Mouse (Mus musculus) stomach, embryonic 14.5 days (tissue): ENCODE data around the gene Nipbl. TPM values are rescaled to one million over a fixed set of nuclear protein-coding genes. Genes with fewer than 3 reads are reported as not detected.

Experiments
- ATAC-seq: fragments of 200-750 bp; cut with Nextera tagmentation; 2 replicates; pipeline ENCODE4 v1.8.0; 2017; ENCODE audit warnings: low read depth, moderate TSS enrichment; ENCODE audit not compliant: insufficient number of reproducible peaks, insufficient read depth, low FRiP score
- H3K27ac ChIP-seq: fragments of 300-500 bp; sonication (generic); 2 replicates; pipeline ENCODE4 v1.5.1; 2014; ENCODE audit warnings: mild to moderate bottlenecking, low read length, moderate library complexity, mixed read lengths
- H3K27me3 ChIP-seq: fragments of 300-500 bp; sonication (generic); 2 replicates; pipeline ENCODE4 v1.6.1; 2014; ENCODE audit warnings: low read length, control low read depth, mixed read lengths; ENCODE audit not compliant: control insufficient read depth, insufficient read depth
- H3K36me3 ChIP-seq: fragments of 300-500 bp; sonication (generic); 2 replicates; pipeline ENCODE4 v1.6.1; 2014; ENCODE audit warnings: mild to moderate bottlenecking, control low read depth, low read length, moderate library complexity, mixed read lengths; ENCODE audit not compliant: control insufficient read depth, insufficient read depth
- H3K4me1 ChIP-seq: fragments of 300-500 bp; sonication (generic); 2 replicates; pipeline ENCODE4 v1.6.1; 2014; ENCODE audit warnings: low read length, control low read depth, mixed read lengths; ENCODE audit not compliant: control insufficient read depth, insufficient read depth
- H3K4me2 ChIP-seq: fragments of 300-500 bp; sonication (generic); replicated peaks from 2 replicates; pipeline ENCODE4 v1.6.1; 2014; ENCODE audit warnings: low read depth, low read length, control low read depth
- H3K4me3 ChIP-seq: fragments of 300-500 bp; sonication (generic); 2 replicates; pipeline ENCODE4 v1.5.1; 2014; ENCODE audit warnings: low read depth, low read length, control low read depth
- H3K9ac ChIP-seq: fragments of 300-500 bp; sonication (generic); replicated peaks from 2 replicates; pipeline ENCODE4 v1.6.1; 2014; ENCODE audit warnings: low read depth, mild to moderate bottlenecking, control low read depth, low read length, moderate library complexity, mixed read lengths
- H3K9me3 ChIP-seq: fragments of 300-500 bp; sonication (generic); 2 replicates; pipeline ENCODE4 v1.6.1; 2016; ENCODE audit warnings: low read depth, low read length, control low read depth; ENCODE audit not compliant: control insufficient read depth
- WGBS: fragments of 180-500 bp; shearing (Covaris S2); extraction: QIAGEN DNeasy Blood & Tissue Kit; methylation state at CpG from one replicate; pipeline ENCODE4 v1.1.7; 2014; 5-methylcytosine and 5-hydroxymethylcytosine counted together
- polyA plus RNA-seq: library from polyadenylated mRNA; unstranded; fragments of >200 nt; fragmentation: Nextera tagmentation; extraction: Ambion mirVana; gene quantifications from 2 replicates; pipeline ENCODE4 v1.2.1, GENCODE M21; 2014

The Nipbl gene
- polyA plus RNA-seq, 1 experiment from 2014 or later: 26.1 TPM

- Histone ChIP-seq H3K4me2 (no peak overlapping the region), H3K9ac (no peak overlapping the region), H3K4me3 (no peak overlapping the region), H3K36me3 (no peaks in the 10 kb centered on the region), H3K27me3 (no peaks in the 10 kb centered on the region), H3K9me3 (no peaks in the 10 kb centered on the region), H3K4me1 (no peaks in the 10 kb centered on the region), H3K27ac (no peak overlapping the region)
- 78% methylated on average over 1 of the region's 1 CpGs for WGBS
- ATAC-seq: no peak
Observed at GRCm38 (mm10) chr15:8411168-8411837, 33.0 kb downstream of the Nipbl start.

- H3K27ac ChIP-seq: no peak overlapping the region
- H3K9ac ChIP-seq: no peak overlapping the region
- no peaks in the 10 kb centered on the region for H3K9me3 ChIP-seq
- no peak for ATAC-seq
- no peak overlapping the region for H3K4me3 ChIP-seq
- H3K4me1 ChIP-seq: no peaks in the 10 kb centered on the region
- 76% methylated on average over 2 of the region's 2 CpGs for WGBS
- H3K4me2 ChIP-seq: no peak overlapping the region
- H3K27me3 ChIP-seq: no peaks in the 10 kb centered on the region
- H3K36me3 ChIP-seq: no peaks in the 10 kb centered on the region
Observed at GRCm38 (mm10) chr15:8407082-8407481, 37.2 kb downstream of the Nipbl start.

- no peak for ATAC-seq
- H3K27me3 ChIP-seq: no peaks in the 10 kb centered on the region
- H3K9me3 ChIP-seq: no peaks in the 10 kb centered on the region
- no peaks in the 10 kb centered on the region for H3K36me3 ChIP-seq
- H3K4me2 ChIP-seq: no peak overlapping the region
- H3K4me1 ChIP-seq: no peaks in the 10 kb centered on the region
- H3K4me3 ChIP-seq: no peak overlapping the region
- WGBS: 92% methylated on average over 2 of the region's 2 CpGs
- no peak overlapping the region for H3K27ac ChIP-seq
- no peak overlapping the region for H3K9ac ChIP-seq
Observed at GRCm38 (mm10) chr15:8406219-8406618, 38.0 kb downstream of the Nipbl start.

GRCm38 (mm10) chr15:8402591-8402990 is 41.7 kb downstream of the Nipbl start:
- Histone ChIP-seq H3K9me3 (no peaks in the 10 kb centered on the region), H3K27me3 (no peaks in the 10 kb centered on the region), H3K4me3 (no peak overlapping the region), H3K27ac (no peak overlapping the region), H3K9ac (no peak overlapping the region), H3K4me1 (no peaks in the 10 kb centered on the region), H3K4me2 (no peak overlapping the region), H3K36me3 (no peaks in the 10 kb centered on the region)
- WGBS: 89% methylated on average over 2 of the region's 2 CpGs
- ATAC-seq: no peak

GRCm38 (mm10) chr15:8401536-8401935 is 42.7 kb downstream of the Nipbl start:
- Histone ChIP-seq H3K27ac (no peak overlapping the region), H3K4me3 (no peak overlapping the region), H3K36me3 (no peaks in the 10 kb centered on the region), H3K4me2 (no peak overlapping the region), H3K27me3 (no peaks in the 10 kb centered on the region), H3K4me1 (no peaks in the 10 kb centered on the region), H3K9ac (no peak overlapping the region), H3K9me3 (no peaks in the 10 kb centered on the region)
- ATAC-seq: no peak
- 98% methylated on average over 2 of the region's 2 CpGs for WGBS

- Histone ChIP-seq H3K27ac (no peak overlapping the region), H3K4me1 (no peaks in the 10 kb centered on the region), H3K27me3 (no peaks in the 10 kb centered on the region), H3K4me2 (no peak overlapping the region), H3K9ac (no peak overlapping the region), H3K36me3 (no peaks in the 10 kb centered on the region), H3K4me3 (no peak overlapping the region), H3K9me3 (no peaks in the 10 kb centered on the region)
- WGBS: 75% methylated on average over 3 of the region's 3 CpGs
- no peak for ATAC-seq
Observed at GRCm38 (mm10) chr15:8391764-8392163, 52.5 kb downstream of the Nipbl start.

- ATAC-seq: no peak
- Histone ChIP-seq H3K4me3 (no peak overlapping the region), H3K36me3 (no peaks in the 10 kb centered on the region), H3K9ac (no peak overlapping the region), H3K27me3 (no peaks in the 10 kb centered on the region), H3K9me3 (no peaks in the 10 kb centered on the region), H3K27ac (no peak overlapping the region), H3K4me2 (no peak overlapping the region), H3K4me1 (no peaks in the 10 kb centered on the region)
- 67% methylated on average over 3 of the region's 3 CpGs for WGBS
Observed at GRCm38 (mm10) chr15:8382213-8382612, 62.0 kb downstream of the Nipbl start.

- Histone ChIP-seq H3K27ac (no peak overlapping the region), H3K4me2 (no peak overlapping the region), H3K27me3 (no peaks in the 10 kb centered on the region), H3K4me1 (no peaks in the 10 kb centered on the region), H3K36me3 (peaks cover 12% of the 10 kb centered on the region; the same call in 1 of the 2 replicates), H3K4me3 (no peak overlapping the region), H3K9me3 (no peaks in the 10 kb centered on the region), H3K9ac (no peak overlapping the region)
- no peak for ATAC-seq
- WGBS: 88% methylated on average over 1 of the region's 1 CpGs
Observed at GRCm38 (mm10) chr15:8375657-8376056, 68.6 kb downstream of the Nipbl start.

- no peaks in the 10 kb centered on the region for H3K9me3 ChIP-seq
- H3K27ac ChIP-seq: no peak overlapping the region
- no peak overlapping the region for H3K4me2 ChIP-seq
- H3K27me3 ChIP-seq: no peaks in the 10 kb centered on the region
- no peaks in the 10 kb centered on the region for H3K4me1 ChIP-seq
- no peak overlapping the region for H3K4me3 ChIP-seq
- 61% methylated on average over 3 of the region's 3 CpGs for WGBS
- H3K36me3 ChIP-seq: peaks cover 12% of the 10 kb centered on the region
- ATAC-seq: no peak
- H3K9ac ChIP-seq: no peak overlapping the region
Observed at GRCm38 (mm10) chr15:8374724-8375123, 69.5 kb downstream of the Nipbl start.
